Comparison of ENCODE assay signal across 1 mouse cellular context in the genomic region with DNA sequence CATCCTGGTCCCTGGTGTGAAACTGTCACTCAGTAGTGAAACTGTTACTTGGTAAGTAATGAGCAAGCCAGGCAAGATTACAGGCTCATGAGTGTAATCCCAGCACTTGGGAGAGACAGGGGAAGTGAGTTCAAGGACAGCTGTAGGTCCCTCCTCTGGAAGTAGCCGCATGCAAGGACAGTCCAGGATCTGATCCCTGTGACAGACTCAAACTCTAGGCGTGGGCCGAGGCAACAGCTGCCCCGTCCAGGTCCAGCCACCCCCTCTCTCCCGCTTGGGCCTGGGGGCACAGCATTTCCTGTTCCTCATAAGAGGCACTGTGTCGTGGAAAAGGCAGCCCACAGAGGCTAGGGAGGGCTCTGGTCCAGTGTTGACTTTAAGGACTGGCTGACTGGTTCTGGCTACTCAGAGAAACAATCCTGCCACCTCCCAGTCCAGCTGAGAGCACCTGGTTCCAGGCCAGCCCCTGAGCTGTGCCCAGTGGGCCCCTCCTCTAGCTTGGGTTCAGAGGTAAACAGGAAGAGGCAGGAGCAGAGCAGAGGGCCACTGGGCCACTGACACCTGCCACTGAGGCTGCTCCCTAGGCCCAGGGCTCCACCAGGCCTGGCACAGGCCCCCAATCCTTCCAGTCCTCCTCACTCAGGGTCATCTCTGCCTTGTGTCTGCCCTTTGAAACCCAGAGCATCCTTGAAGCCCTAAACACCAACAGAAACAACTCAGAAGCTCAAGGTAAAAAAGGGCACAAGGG.
TF ChIP-seq lines count a peak whose summit lies in the region.

No protein-coding gene starts in this region.

TF ChIP-seq in CH12.LX, 34 proteins besides CTCF, POLR2A, EP300 and RAD21:
- TF ChIP-seq ELF1 (IDR thresholded peaks at IDR 0.05; ENCODE audit: low read depth, low read length) (peak; percentile 67), NRF1 (IDR thresholded peaks at IDR 0.05; ENCODE audit: low read depth, low read length) (no peak), HCFC1 (IDR thresholded peaks at IDR 0.05; ENCODE audit: low read depth, low read length) (no peak), TCF12 (IDR thresholded peaks at IDR 0.05; ENCODE audit: low read depth, low read length) (peak; percentile 32; the same call in 1 of the 2 replicates), SIN3A (IDR thresholded peaks at IDR 0.05; ENCODE audit: low read length) (peak; percentile 40; the same call in 1 of the 2 replicates), USF2 (conservative IDR thresholded peaks at IDR 0.05; ENCODE audit: low read depth, low read length) (no peak), ZKSCAN1 (IDR thresholded peaks at IDR 0.05; ENCODE audit: borderline replicate concordance, low read depth, low read length) (no peak)
TF ChIP-seq in CH12.LX: peak in this region for 3.
